Mouse (Mus musculus): ENCODE measurements around the gene Tnfrsf14.

- TF ChIP-seq POLR2A (IDR thresholded peaks at IDR 0.05; ENCODE audit: low read depth, low read length) (no peak), CTCF (IDR thresholded peaks at IDR 0.05; ENCODE audit: extremely low read depth, insufficient read depth, insufficient read length, insufficient replicate concordance) (no peak)
Observed at GRCm38 (mm10) chr4:154922931-154923330, 5.4 kb downstream of the Tnfrsf14 start.

Data from spleen, adult 2 months (tissue).